8 mouse cellular contexts compared by ENCODE assay signal in the genomic region with DNA sequence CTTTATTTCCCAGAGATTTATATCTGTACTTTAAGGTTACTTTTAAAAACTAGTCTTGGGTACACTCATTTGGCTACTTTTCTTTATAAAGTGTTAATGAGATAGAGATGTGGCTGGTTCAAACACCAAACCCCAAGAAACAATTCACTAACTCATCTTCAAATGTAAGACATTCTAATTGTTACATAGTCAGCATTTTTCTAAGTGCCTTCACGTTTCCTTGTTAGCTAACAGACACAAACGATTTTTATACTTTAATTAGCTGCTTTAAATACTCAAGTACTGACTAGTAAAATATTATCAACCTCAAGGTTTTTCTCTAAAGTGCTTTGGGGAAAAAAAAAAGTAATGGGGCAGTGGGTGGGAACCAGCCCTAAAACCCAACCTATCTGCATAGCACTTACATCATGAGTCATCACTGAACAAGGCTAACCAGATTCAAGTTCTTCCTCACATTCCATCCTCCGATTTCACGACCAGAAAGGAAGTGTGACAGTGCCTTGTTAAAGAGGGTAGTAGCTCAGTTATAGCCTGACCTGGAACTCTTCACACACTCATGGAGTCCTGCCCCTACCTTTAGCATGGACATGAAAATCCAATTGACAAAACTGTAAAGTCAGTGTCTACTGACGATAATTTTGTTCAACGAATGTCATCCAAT. TPM values are rescaled to one million over a fixed set of nuclear protein-coding genes. Genes with fewer than 3 reads are reported as not detected.
A peak's percentile ranks its signal among the peaks of the same experiment; 100 is the strongest.
DNase-seq lines count a peak whose midpoint lies in the region; ATAC-seq and TF ChIP-seq lines count a peak whose summit lies in the region.

No protein-coding gene starts in this region.

- H3K9ac ChIP-seq in limb, embryonic 12.5 days (replicated peaks): peak overlapping the region; percentile 95

- peaks cover 19% of the 10 kb centered on the region for H3K4me1 ChIP-seq in bone marrow macrophage, adult 2 months (ENCODE audit: control insufficient read depth, insufficient read depth, low read length)
- H3K4me1 ChIP-seq in limb, embryonic 12.5 days (replicated peaks): peaks cover 20% of the 10 kb centered on the region

- TF ChIP-seq POLR2A in bone marrow macrophage, adult 2 months (IDR thresholded peaks at IDR 0.05; ENCODE audit: borderline replicate concordance, low read depth, low read length): no peak

- H3K27me3 ChIP-seq in limb, embryonic 12.5 days: no peaks in the 10 kb centered on the region

- no peak for TF ChIP-seq CTCF in bone marrow macrophage, adult 2 months (IDR thresholded peaks at IDR 0.05; ENCODE audit: low read depth, low read length)

- peak overlapping the region; percentile 90 for H3K4me2 ChIP-seq in limb, embryonic 12.5 days

- peak overlapping the region; percentile 84 for H3K4me3 ChIP-seq in bone marrow macrophage, adult 2 months (ENCODE audit: insufficient read depth, low read length)
- H3K4me3 ChIP-seq in limb, embryonic 12.5 days (replicated peaks): peak overlapping the region; percentile 92

- H3K36me3 ChIP-seq in limb, embryonic 12.5 days: peaks cover 36% of the 10 kb centered on the region

- peak overlapping the region; percentile 84 for H3K27ac ChIP-seq in bone marrow macrophage, adult 2 months (ENCODE audit: insufficient read depth, low read depth, low read length)
- H3K27ac ChIP-seq in limb, embryonic 12.5 days: no peak overlapping the region

- no peaks in the 10 kb centered on the region for H3K9me3 ChIP-seq in limb, embryonic 12.5 days

- peak; percentile 3 for DNase-seq in spleen, adult 12 weeks (ENCODE audit: low spot score)
- DNase-seq in spleen, postnatal 14 days (ENCODE audit: low spot score in 2 of 2): no peak
- peak; percentile 53 for DNase-seq in heart, adult 8-10 months (ENCODE audit: low spot score)
- peak; percentile 16 to 41 for DNase-seq in monocyte, adult 2 months (ENCODE audit: low read depth in 1 of 2, low spot score in 2 of 2)
- DNase-seq in cerebellum, adult 9-11 months: no peak
- DNase-seq in layer of hippocampus, adult 8-10 months (ENCODE audit: low spot score in 2 of 2): no peak

- WGBS in limb, embryonic 12.5 days: 21% methylated on average over 6 of the region's 6 CpGs

- no peak for ATAC-seq in limb, embryonic 12.5 days (ENCODE audit: insufficient number of reproducible peaks, insufficient read depth, low FRiP score, low TSS enrichment, low read depth)

RNA-seq across cellular contexts. Expression of a gene that starts 1.5 kb away (rescaled TPM):
- polyA plus RNA-seq in bone marrow macrophage, adult 2 months (2012; ENCODE audit: insufficient read depth, insufficient read length, missing spikeins): 181 and 218 TPM in 2 replicates
- 10 to 100 TPM in 3 of 4 experiments, 1 to 10 TPM in 1; 9.5 to 13.5 (median 12.3) TPM for total RNA-seq in heart, adult 8-10 months (2022)
- 446 and 475 TPM in 2 replicates for polyA plus RNA-seq in limb, embryonic 12.5 days (2016; fragmentation: Nextera tagmentation; extraction: Ambion mirVana)
- total RNA-seq in layer of hippocampus, adult 8-10 months (2022): 100 to 1,000 TPM in 2 of 4 experiments, 10 to 100 TPM in 2; 83.5 to 104 (median 100.0) TPM

RNA-seq across cellular contexts. Expression of a gene that starts 43.7 kb away (rescaled TPM):
- polyA plus RNA-seq in bone marrow macrophage, adult 2 months (2012; ENCODE audit: insufficient read depth, insufficient read length, missing spikeins): not detected in 2 replicates
- total RNA-seq in heart, adult 8-10 months (2022): not detected
- not detected in 2 replicates for polyA plus RNA-seq in limb, embryonic 12.5 days (2016; fragmentation: Nextera tagmentation; extraction: Ambion mirVana)
- 1 to 10 TPM in 1 of 4 experiments, under 1 TPM in 2, not detected in 1; 0.48 to 1.2 (median 0.74) TPM for total RNA-seq in layer of hippocampus, adult 8-10 months (2022)

Comparison
In these comparisons a context has a peak if more than half of its experiments do, and no peak if none do; other contexts are left out.
1. DNase-seq: peak in spleen, adult 12 weeks (single experiment), heart, adult 8-10 months (single experiment) and monocyte, adult 2 months (2 of 2); none in spleen, postnatal 14 days (0 of 2), cerebellum, adult 9-11 months (single experiment) and layer of hippocampus, adult 8-10 months (0 of 2).
2. RNA of a gene that starts 1.5 kb away (total RNA-seq): 83.5 to 104 TPM in layer of hippocampus, adult 8-10 months; 9.5 to 13.5 TPM in heart, adult 8-10 months; every median in the first group is over 4 times any median in the second.